Mouse (Mus musculus) MEL (cell line): ENCODE measurements around the gene Map3k12.

Experiments
- E2F4 ChIP-seq: IDR thresholded peaks from 2 replicates; pipeline ENCODE4 v1.6.1; 2011; ENCODE audit warnings: low read depth, low read length, improper control_type of control experiment, borderline replicate concordance
- EP300 ChIP-seq, 2 experiments: IDR thresholded peaks; 2 replicates each; pipeline ENCODE4 v1.6.1; 2011; ENCODE audit warnings: improper control_type of control experiment in 2 of 2, low read length in 2 of 2, low read depth in 1 of 2, mild to moderate bottlenecking in 1 of 2
- POLR2A ChIP-seq, 2 experiments: IDR thresholded peaks; 2 replicates each; pipeline ENCODE4 v1.6.1; 2011 to 2012; ENCODE audit warnings: low read length in 2 of 2, mild to moderate bottlenecking in 2 of 2, control low read depth in 1 of 2, improper control_type of control experiment in 1 of 2, low read depth in 1 of 2, moderate library complexity in 1 of 2; ENCODE audit not compliant: control insufficient read depth in 1 of 2, insufficient read depth in 1 of 2, poor library complexity in 1 of 2

DNA sequence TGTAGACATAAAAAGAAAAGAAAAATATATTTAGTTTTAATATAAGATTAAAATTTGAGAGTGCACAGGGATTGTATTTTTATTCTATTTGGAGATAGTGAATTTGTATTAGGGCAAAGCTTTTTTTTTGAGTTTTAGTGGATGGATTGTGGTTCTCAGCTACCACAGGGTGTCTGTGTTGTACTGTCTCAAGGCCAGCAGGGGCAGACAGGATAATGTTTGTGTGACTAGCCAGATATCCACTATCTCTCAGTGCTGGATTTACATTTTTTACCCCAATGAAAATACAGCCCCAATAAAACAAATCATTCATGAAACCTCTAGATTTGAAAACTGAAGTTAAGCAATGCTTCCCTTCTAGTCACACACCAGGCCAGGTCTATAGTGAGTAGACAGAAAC, 40.7 kb upstream of the Map3k12 start:
- TF ChIP-seq POLR2A (IDR thresholded peaks at IDR 0.05; ENCODE audit: control insufficient read depth in 1 of 2, insufficient read depth in 1 of 2, low read depth in 1 of 2, low read length in 2 of 2, poor library complexity in 1 of 2) (no peak), EP300 (IDR thresholded peaks at IDR 0.05; ENCODE audit: low read depth in 1 of 2, low read length in 2 of 2) (no peak), E2F4 (no peak)
